Mouse (Mus musculus) right cerebral cortex, postnatal 4 days (tissue): Measurements from ENCODE around the gene Cpped1.

Experiments used
- DNase-seq: peaks from one replicate; pipeline ENCODE4 v3.0.0-alpha.2; 2022

Cpped1 gene

DNA sequence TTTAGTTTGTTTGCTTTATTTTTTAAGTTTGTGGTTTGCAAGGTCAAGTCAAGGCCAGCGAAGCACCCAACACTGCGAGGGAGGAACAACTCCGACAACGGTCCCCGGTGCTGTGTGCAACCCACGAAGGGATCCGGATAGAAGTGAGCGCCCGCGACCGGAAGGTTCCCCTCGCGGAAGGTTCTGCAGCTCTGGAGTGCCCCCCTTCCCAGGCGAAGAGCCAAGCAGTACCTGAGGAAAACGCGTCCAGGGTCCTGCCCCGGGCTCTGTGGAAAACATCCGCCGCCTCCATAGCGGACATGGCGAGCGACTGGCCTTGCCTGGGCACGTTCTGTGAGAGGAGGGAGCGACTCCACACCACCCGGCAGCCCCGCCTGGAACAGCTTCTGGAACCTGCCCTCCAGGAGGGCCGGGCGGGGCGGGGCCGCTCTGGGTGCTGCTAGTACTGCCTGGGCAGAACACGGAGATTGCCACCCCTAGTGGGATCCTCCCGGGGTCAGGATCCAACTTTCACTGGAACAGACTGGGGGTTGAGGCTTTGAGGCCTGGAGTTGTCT lies at the start of gene Cpped1:
TSS of gene Cpped1 (minus strand) at position 411 of the 557 bp plus-strand sequence.
- DNase-seq: peak; percentile 84

DNA sequence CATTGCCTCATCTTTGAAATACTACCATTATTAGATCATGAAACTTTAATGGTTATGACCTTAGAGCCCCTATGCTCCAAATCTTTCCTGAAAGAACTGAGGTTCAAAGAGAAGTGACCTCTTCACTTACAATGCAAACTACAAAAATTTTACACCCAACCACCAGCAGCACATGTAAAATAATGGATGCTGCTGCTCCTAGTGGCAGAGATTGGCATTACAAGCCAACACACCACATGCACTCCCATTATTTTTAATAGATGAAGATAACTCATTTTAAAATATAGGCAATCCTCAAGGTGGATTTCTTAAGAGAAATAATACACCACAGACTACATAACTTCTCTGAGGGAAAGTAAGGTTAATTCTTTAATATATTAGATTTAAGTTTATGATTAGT lies 31.2 kb upstream of the Cpped1 start:
- peak; percentile 30 for DNase-seq

DNA sequence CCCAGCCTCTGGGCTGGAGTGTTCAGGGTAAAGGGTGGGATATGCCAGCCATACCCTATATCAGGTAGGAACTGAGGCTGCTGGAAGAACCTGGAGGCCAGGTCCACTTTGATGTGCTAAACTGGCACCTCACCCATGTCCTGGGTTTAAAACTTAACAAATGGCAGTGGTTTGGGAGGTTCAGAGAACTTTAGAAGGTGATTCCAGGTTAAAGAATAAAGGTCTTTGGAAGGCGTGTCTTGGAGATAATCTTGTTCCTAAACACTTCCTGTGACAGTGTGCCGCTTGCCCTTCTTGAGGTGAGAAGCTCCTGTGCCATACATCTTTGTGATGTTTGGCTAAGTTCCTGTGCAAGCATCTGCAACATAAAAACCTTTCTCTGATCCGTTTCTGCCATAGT lies 1.6 kb upstream of the Cpped1 start:
- DNase-seq: no peak

DNA sequence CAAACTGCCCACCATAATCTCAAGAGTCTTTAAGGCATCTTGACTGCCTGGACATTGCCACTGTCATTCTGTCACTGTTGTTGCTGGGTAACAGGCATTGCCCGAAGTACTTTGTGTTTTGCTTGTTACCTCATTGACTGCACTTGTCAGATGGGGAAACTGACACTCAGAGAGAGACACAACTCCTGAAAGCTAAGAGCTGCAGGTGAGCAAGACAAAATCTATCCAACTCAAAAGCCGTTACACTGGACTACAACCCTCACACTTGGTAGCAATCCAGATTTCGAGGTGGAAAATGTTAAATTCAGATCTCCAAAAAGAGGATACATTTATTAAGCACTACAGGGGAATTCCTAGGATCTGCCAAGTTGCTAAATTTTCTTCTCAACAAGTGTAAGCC lies 572 bp upstream of the Cpped1 start:
- DNase-seq: no peak

DNA sequence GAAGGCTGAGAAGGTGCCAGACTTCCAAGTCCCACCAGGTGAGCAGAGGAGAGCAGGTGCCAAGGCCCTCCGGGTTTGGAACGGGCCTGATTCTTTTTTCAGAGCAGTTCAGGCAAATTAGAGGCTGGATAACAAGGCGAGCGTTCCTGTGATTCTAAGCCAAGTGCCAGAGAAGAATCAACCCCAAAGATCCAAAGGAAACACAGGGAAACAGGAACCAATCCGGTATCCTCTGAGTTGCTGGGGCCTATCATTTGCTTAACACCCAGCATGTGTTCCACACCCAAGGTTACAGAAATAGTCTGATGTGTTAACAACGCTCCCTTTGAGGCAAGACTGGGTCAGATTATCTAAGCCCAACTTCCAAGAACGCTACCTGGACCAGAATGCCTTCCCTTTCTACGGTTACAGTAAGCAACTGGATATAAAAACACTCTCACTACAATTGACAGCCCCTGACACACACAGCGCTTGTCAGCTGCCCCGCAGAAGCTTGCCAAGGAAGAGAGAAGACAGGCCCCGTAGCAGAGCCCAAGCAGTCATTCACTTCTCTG lies 707 bp downstream of the Cpped1 start:
- DNase-seq: no peak

DNA sequence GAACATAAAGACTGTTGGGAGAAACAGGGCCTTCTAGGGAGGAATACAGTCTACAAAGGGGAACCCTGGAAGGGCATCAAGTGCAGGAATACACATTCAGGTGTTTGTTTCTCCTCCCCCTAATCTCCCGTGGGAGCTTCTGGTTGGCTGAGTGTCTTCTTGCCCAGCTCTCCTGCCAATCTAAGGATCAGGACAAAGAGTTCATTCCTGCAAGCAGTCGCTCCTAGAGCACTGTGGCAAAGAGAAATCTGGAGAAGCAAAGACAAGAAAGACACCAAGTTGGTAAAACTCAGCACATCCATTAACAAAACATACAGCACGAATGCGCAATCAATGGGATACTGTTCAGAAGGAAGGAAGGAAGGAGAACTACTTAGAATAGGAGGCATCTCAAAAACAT lies 1.4 kb downstream of the Cpped1 start:
- DNase-seq: no peak

DNA sequence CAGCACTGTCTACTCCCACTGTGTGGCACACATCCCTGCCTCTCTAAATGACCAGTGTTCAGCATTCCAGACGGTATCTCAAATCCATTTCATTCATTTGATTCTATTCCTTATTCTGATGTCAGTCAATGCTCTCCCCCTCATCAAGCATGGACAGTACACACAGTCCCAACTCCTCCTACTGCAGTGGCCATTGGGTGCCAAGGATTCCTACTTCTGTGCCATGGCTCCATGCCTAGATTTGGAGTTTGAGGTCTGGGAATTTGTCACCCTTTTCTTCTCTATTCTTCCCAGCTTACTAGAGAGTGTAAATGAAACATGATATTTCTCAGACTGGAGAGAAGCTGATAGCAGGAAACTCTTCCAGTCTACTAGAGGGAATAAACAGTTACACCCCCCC lies 2.3 kb downstream of the Cpped1 start:
- DNase-seq: no peak

DNA sequence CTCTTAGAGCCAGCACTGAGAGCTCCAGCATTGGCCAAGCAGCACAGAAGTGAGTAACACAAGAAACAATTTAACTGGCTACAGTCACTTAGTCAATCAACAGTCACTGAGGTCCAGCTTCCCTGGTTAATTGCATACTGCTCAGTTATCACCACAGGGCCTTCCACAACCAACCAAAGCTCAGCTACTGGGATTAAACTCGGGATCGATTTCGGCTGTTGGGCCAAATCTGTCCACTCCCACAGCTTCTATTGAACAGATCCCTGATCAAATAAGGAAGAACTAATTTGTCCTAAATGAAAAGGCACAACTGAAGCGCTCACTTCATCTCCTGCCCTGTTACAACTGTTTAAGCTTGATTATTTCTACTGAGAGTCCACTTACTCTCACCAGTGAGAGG lies 4.0 kb downstream of the Cpped1 start:
- DNase-seq: no peak

DNA sequence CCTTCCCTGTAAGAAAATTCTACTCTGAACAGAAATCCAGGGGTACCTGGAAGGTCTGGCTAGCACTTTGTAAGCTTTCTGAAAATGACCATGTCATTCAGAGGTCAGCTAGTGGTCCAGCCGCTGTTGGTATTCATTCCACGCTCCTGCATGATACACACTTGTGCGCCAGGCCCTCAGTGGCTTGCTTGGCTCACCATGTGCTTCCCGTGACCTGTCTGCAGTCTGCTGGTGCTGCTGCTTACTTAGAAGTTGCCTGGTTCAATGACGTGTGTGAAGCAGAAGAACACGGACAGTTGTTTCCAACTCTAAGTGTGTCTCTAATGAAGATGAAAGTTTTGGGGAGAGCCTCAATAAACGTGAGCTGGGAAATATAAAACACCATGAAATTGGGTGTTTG lies 7.2 kb downstream of the Cpped1 start:
- no peak for DNase-seq

DNA sequence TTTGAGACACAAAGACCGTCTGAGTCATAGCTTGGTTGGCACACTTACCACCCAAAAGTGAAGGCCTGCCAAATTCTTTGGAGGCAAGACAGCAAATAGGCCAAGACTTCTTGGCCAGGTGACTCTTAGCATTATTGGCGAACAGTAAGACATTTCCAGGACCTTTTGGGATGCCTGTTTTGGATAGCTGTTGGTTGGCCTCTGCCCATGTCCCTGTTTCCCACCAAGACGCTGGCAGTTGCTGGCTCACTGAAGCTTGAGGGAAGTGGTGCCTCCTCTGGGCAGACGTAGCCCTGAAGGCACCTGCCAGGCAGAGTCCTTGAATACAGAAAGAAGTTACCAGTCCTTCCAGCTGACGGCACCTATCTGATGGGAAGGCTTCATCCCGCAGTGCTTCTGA lies 8.9 kb downstream of the Cpped1 start:
- DNase-seq: no peak

DNA sequence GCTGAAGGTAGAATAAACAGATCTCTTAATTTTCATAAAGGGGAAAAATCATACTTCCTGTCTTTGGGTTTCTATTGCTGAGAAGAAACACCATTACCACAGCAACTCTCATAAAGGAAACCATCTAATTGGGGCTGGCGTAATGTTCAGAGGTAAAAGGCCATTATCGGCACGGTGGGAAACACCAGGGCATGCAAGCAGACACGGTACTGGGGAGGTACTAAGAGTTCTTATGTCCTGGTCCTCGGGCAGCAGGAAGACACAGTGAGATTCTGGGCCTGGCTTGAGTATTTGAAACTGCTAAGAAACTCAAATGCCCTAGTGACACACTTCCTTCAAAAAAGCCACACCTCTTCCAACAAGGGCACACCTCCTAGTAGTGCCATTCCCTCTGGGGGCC lies 12.8 kb downstream of the Cpped1 start:
- DNase-seq: no peak

DNA sequence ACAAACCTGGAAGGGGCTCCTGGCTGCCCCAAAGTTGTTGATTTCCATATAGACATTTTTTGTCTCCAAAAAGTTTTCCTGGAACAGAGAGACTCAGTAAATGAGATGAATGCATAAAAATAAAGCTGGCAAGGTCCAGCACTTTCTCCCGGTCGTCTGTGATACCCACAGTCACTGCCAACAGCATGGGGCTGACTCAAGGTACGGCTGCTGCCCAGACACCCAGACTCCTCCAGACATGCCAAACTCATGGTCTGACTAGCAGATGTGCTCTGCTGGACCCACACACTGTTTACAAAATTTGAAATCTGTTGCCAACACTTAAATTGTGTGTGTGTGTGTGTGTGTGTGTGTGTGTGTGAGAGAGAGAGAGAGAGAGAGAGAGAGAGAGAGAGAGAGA lies 14.4 kb downstream of the Cpped1 start:
- DNase-seq: no peak

DNA sequence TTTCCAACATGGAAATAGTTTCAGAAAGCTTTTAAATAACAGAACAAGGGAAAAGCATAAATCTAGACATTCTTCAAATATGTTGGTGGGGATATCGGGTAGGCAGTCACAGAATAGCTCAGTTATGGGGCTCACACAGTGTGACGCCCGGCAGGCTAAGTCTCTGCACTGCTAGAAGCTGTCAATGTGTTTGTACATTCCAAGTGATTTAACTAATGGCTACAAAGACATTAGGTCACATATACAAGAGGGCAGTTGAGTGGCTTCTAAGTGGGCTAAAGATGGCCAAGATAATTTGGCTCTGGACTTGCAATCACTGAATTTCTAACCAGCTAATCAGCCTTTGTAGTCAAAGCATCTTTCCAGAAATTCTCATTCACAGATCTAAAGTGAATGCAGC lies 19.1 kb downstream of the Cpped1 start:
- DNase-seq: no peak

DNA sequence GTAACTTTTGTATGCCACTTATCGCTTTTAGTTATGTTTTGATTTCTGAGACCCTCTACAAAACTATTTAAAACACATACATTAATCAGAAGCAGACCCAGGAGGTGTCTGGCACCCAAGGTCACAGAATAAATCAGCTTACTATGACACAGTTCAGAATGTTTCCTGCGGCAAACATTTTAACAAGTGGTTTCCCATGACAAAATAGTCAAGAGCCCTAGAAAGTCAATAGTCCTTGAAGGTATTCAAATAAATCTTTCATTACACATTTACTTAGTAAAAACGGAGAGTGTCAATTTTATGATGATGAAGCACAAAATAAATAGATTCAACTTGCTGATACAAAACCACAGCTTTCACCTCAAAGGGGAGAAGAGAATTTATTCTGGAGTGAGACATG lies 19.5 kb downstream of the Cpped1 start:
- DNase-seq: no peak

DNA sequence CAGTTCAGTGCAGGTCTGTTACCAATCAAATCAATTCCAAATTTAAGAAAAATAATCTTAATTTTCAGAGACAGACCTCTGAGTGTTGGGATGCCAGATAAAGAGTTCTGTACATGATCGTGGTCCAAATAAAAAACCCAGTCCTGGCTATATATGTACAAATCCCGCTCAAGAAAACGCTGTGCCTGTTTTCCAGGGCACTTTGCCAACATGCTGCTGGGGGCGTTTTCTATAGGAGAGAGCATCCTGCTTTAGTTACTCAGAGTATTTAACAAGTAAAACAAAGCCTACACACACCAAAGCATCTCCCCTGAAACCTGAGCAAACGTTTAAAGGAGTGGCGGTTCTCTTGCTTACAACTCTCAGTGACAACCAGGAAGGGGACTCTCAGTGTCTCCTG lies 27.4 kb downstream of the Cpped1 start:
- no peak for DNase-seq

DNA sequence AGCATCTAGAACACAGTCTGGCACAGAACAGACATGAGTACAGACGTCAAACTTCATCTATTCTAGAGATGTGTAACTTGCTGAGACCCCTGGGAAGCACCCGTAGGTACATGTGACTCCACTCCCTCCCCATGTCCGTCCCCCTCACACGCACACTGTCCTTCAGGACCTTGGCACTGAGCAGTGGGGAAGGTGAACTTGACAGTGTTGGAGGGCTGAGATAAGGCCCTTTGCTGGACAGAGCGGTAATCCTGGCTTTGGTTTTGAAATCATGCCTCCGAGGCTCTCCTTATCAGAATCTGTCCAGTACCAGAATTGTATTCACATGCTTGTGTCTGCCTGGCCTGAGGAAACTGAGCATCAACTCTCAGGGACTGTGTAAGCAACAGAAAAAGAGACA lies 28.8 kb downstream of the Cpped1 start:
- no peak for DNase-seq

DNA sequence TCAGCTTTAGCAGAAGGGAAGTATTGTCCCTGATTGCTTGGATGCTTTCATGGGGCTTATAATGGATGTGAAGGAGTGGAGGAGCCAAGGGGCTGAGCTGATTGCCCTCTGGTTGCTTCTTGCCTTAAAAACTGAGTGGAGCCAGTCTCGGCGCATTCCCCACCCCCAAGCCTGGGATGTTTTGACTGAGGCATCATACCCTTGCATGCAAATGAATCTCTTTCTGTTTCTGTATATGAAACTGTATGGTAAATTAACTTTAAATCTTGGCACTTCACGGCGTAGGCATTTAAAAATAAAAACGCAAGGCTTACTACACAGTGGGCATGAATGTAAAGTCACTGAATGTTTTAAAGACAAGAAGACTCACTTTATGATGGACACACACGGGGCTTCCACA lies 30.0 kb downstream of the Cpped1 start:
- DNase-seq: peak; percentile 27

DNA sequence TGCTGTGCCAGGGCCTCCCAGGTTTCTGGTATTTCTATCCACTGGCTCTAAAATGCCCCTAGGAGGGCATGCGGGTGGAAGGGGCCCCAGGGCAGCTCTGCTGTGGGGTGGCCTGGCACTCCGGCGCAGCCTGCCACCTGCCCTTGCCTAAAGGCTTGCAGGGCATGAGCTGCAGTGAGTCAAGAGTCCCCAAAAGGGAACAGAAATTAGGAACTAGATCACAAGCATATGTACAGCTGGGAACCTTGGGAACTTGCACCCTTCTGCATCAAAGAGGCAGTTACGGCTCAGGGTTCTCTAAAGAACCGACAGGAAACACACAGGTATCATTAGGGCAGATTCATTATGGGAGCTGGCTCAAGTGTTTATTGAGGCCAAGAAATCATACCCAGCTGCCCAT lies 34.0 kb downstream of the Cpped1 start:
- DNase-seq: no peak

DNA sequence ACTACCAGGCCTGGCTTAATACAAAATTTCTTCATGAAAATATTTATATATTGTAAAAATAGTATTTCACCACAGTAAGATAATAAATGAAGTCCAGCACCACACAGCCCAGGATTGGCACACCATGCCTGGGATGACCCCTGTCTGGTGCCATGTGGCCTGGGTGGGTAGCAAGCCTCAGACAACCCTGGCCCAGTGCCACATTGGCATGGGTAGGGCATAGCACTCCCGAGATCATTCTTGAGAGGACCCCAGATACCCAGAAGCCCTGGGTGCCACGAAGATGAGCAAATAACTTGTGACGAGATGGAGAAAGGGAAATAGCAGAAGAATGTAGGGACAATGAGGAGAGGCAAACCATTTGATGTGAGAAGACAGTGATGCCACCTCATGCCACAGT lies 36.0 kb downstream of the Cpped1 start:
- DNase-seq: no peak

DNA sequence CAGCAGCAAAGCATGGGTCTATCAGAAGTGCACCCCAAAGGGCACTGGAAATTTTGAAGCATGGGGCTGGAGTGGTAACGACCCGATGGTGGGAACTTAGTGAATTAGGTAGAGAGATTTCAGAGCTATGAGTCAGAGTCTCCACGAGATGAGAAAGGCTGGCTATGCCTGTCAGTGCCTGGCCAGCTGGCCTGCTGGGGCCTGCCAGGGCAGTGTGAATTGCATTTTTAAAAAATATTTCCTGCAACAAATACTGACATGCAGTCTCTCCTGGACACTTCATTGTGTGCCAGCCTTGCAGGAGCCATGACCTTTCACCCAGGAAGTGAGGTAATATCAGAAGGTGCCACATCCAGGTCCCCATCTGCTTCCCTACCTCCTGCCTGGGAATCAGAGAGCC lies 40.8 kb downstream of the Cpped1 start:
- DNase-seq: no peak

DNA sequence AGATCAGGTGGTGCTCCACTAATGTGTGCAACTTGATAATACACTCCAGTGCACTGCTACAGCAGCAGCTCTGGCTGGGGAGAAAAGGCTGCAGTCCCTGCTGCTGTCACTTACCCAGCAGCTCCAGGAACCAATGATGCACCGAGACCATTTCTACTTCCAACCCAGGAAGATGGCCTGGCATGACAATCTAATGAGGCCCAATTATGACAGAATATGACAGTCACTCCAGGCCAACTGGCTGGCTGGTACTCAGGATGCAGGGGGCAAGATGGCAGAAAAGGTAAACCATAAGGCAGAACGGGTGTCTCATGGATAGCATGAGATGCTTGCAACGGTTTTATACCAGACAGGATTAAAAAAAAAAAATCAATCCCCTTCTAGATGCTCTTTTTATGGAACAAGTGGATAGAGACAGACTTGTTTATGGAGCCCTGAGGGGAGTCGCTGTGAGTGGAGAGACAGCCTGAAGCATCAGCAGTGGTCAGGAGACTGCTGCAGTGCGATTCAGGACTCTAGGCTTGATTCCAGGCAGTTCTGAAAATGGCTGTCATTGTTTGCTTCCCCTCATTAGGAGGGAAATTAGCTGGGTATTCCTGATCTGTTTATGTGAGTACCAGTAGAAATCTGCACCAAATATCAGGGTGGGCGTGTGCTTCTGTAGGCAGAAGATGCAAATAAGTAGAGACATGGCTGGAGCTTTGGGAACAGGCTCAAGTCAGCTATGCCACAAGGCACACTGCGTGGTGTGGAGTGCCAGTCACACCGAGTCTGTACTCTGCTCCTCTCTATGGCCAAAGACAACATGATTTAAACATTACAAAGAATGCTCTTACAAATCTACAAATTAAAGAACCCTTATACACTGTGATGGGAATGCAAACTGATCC lies 56.3 kb downstream of the Cpped1 start:
- DNase-seq: no peak

DNA sequence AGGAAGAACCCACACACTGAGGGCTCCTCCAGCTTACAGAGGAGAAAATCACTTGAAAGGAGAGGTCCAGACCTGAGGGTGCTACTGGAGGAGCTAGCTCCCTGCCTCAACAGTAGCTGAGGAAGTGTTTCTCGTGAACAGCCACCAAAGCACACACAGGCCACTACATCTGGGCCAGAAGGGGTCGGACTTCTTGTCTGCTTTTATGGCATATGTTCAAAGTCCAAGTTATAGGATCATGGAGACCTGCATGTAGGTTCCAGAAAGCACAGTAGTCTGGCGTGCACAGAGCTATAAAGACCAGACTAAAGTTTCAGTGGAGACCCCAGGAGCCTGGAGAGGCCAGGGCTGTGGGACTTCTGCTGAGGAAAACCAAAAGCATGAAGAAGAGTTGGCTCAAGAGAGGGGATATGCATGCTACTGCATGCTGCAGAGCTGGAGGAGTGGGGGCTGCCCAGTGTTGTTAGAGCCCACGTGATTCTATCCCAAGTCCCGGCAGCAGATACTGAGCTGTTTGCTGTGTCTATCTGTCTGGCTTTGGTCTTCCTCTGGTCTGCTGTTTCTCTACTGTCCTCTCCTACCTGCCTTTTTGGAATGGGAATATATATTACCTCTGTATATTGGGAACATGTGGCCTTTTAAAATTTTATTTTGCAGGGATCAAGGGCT lies 60.1 kb downstream of the Cpped1 start:
- DNase-seq: no peak

DNA sequence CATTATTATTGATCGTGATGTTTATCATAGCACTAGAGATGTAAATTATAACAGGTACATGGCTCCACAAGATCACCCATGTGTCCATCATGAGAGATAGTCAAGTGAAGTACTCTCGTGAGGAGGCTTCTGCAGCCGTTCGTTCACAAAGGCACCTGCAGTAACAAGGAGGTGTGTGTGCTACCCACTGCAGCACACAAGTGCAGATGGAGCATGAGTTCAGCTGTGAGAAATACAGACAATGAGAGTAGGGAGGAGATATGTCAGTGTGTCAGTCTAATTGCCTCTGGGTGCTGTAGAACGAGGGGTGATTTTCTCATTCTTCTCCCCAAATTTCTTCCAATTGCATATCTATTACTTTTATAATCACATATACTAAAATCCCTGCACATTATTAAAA lies 63.9 kb downstream of the Cpped1 start:
- no peak for DNase-seq

DNA sequence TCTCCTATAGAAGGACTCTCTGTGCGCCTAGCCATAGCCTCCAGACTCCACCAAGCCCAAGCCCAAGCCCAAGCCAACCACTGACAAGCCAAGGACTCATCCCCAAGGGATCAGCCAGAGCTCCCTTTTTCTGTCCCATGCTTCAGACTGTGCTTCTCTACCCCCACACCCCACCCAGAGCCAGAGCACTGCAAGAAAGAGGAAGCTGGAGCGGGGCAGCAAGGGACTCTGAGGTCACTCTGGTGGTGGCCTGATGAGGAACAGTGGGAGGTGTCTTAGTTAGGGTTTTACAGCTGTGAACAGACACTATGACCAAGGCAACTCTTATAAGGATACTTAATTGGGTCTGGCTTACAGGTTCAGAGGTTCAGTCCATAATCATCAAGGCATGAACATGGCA lies 65.8 kb downstream of the Cpped1 start:
- no peak for DNase-seq
